Mouse (Mus musculus) layer of hippocampus, adult 2 months (tissue): ENCODE data around the gene Gng12. TPM values are rescaled to one million over a fixed set of nuclear protein-coding genes. Genes with fewer than 3 reads are reported as not detected.
"Not testable (repeated sequence)": the region's sequence is repeated elsewhere in the genome, so short reads cannot be mapped to it uniquely, and the experiment has no call there.

Experiments used
- DNase-seq, 2 experiments: peaks; one replicate each; pipeline ENCODE4 v3.0.0; 2022; ENCODE audit warnings: low spot score in 2 of 2
- H3K27ac ChIP-seq: fragments of 200-600 bp; 2 replicates; pipeline ENCODE4 v1.8.1; 2022
- H3K4me3 ChIP-seq: fragments of 200-600 bp; 2 replicates; pipeline ENCODE4 v1.8.1; 2022; ENCODE audit warnings: mild to moderate bottlenecking
- CTCF ChIP-seq: fragments of 200-600 bp; conservative IDR thresholded peaks from 2 replicates; pipeline ENCODE4 v1.8.1; 2022; ENCODE audit warnings: antibody characterized with exemption, mild to moderate bottlenecking, moderate library complexity
- long read RNA-seq, 2 experiments: library from polyadenylated mRNA; stranded (forward); transcript quantifications; one replicate each; pipeline ENCODE4 v2.0.0; 2021; ENCODE audit warnings: borderline mapping rate in 2 of 2
- total RNA-seq, 2 experiments: library from RNA; stranded (reverse); gene quantifications; 2 replicates each; pipeline ENCODE4 v1.2.3; 2021

Gng12 gene
- total RNA-seq = 10 to 100 TPM; 61.8 to 62.6 TPM
- long read RNA-seq, experiment 1, full-length matches to known transcripts = 47 of 59 reads
- long read RNA-seq, experiment 1, partial matches to known transcripts = 0 of 59 reads
- long read RNA-seq, experiment 1, other reads (novel, unspliced or antisense) = 12 of 59 reads
- long read RNA-seq, experiment 2, full-length matches to known transcripts = 51 of 74 reads
- long read RNA-seq, experiment 2, partial matches to known transcripts = 0 of 74 reads
- long read RNA-seq, experiment 2, other reads (novel, unspliced or antisense) = 23 of 74 reads

- peak; percentile 76 to 81 for DNase-seq
- peak; percentile 56 for TF ChIP-seq CTCF
- peak within 1 kb of the TSS; percentile 80 for H3K4me3 ChIP-seq
- H3K27ac ChIP-seq = peak within 1 kb of the TSS; percentile 86
Measured at GRCm38 (mm10) chr6:66896119-66896920, at the start of gene Gng12. Gene Gng12 (plus strand): TSS chr6:66896397.

GRCm38 (mm10) chr6:66848936-66849335 is 47.3 kb upstream of the Gng12 start:
- Histone ChIP-seq H3K27ac (no peak overlapping the region), H3K4me3 (no peak overlapping the region)
- DNase-seq = no peak
- TF ChIP-seq CTCF = no peak

GRCm38 (mm10) chr6:66856236-66856635 is 40.0 kb upstream of the Gng12 start:
- H3K27ac ChIP-seq = no peak overlapping the region
- H3K4me3 ChIP-seq = no peak overlapping the region
- no peak for TF ChIP-seq CTCF
- no peak for DNase-seq

GRCm38 (mm10) chr6:66858356-66858755 is 37.8 kb upstream of the Gng12 start:
- no peak overlapping the region for H3K27ac ChIP-seq
- no peak for DNase-seq
- TF ChIP-seq CTCF = no peak
- no peak overlapping the region for H3K4me3 ChIP-seq

- no peak for TF ChIP-seq CTCF
- no peak for DNase-seq
- Histone ChIP-seq H3K4me3 (no peak overlapping the region), H3K27ac (no peak overlapping the region)
Measured at GRCm38 (mm10) chr6:66859391-66859790, 36.8 kb upstream of the Gng12 start.

GRCm38 (mm10) chr6:66864463-66864862 is 31.7 kb upstream of the Gng12 start:
- H3K4me3 ChIP-seq = no peak overlapping the region
- no peak for DNase-seq
- H3K27ac ChIP-seq = no peak overlapping the region
- no peak for TF ChIP-seq CTCF

- DNase-seq = no peak
- Histone ChIP-seq H3K4me3 (no peak overlapping the region), H3K27ac (no peak overlapping the region)
- no peak for TF ChIP-seq CTCF
Measured at GRCm38 (mm10) chr6:66866295-66866694, 29.9 kb upstream of the Gng12 start.

GRCm38 (mm10) chr6:66877048-66877447 is 19.1 kb upstream of the Gng12 start:
- not testable (repeated sequence) for DNase-seq, H3K4me3 ChIP-seq, H3K27ac ChIP-seq

- Histone ChIP-seq H3K4me3 (no peak overlapping the region), H3K27ac (no peak overlapping the region)
- DNase-seq = no peak
- no peak for TF ChIP-seq CTCF
Measured at GRCm38 (mm10) chr6:66890349-66891158, 5.6 kb upstream of the Gng12 start.

GRCm38 (mm10) chr6:66893950-66894349 is 2.2 kb upstream of the Gng12 start:
- Histone ChIP-seq H3K4me3 (no peak overlapping the region), H3K27ac (no peak overlapping the region)
- TF ChIP-seq CTCF = no peak
- no peak for DNase-seq

GRCm38 (mm10) chr6:66894999-66895398 is 1.2 kb upstream of the Gng12 start:
- Histone ChIP-seq H3K4me3 (no peak overlapping the region), H3K27ac (no peak overlapping the region)
- no peak for DNase-seq
- TF ChIP-seq CTCF = no peak

- peak overlapping the region; percentile 86 for H3K27ac ChIP-seq
- H3K4me3 ChIP-seq = peak overlapping the region; percentile 80
- DNase-seq = no peak
- no peak for TF ChIP-seq CTCF
Measured at GRCm38 (mm10) chr6:66896921-66897645, 886 bp downstream of the Gng12 start.
